In genomic region chr1:193152872-193153271, GRCm38 (mm10) we compare ENCODE assay signal across 7 mouse cellular contexts. TPM values are rescaled to one million over a fixed set of nuclear protein-coding genes. Genes with fewer than 3 reads are reported as not detected.
DNase-seq lines count a peak whose midpoint lies in the region; ATAC-seq and TF ChIP-seq lines count a peak whose summit lies in the region.

TSS of gene Irf6 (plus strand) at chr1:193153111.

- H3K4me2 ChIP-seq in forebrain, embryonic 15.5 days (replicated peaks), result peak within 1 kb of the TSS; percentile 29
- peak within 1 kb of the TSS; percentile 23 for H3K4me2 ChIP-seq in hindbrain, postnatal 0 days (ENCODE audit: low read depth, low read length)
- H3K4me2 ChIP-seq in liver, embryonic 12.5 days, result peak within 1 kb of the TSS; percentile 62

- under 1% methylated on average over 30 of the region's 30 CpGs for WGBS in forebrain, embryonic 15.5 days
- WGBS in hindbrain, postnatal 0 days, result 2% methylated on average over 30 of the region's 30 CpGs
- WGBS in liver, embryonic 12.5 days (ENCODE audit: insufficient replicate concordance), result 7% methylated on average over 30 of the region's 30 CpGs

- DNase-seq in adrenal gland, postnatal 36 days, result peak; percentile 81 to 83
- DNase-seq in hindbrain, postnatal 0 days (ENCODE audit: low spot score), result no peak
- DNase-seq in neural tube, embryonic 10.5 days (ENCODE audit: extremely low spot score, low spot score), result peak; percentile 45
- DNase-seq in thymus, postnatal 4 days, result peak; percentile 77

- no peaks in the 10 kb centered on the region for H3K36me3 ChIP-seq in forebrain, embryonic 15.5 days
- no peaks in the 10 kb centered on the region for H3K36me3 ChIP-seq in hindbrain, postnatal 0 days (ENCODE audit: insufficient read depth, low read length)
- no peaks in the 10 kb centered on the region for H3K36me3 ChIP-seq in liver, embryonic 12.5 days

- no peak within 1 kb of the TSS for H3K9ac ChIP-seq in forebrain, embryonic 15.5 days (replicated peaks)
- no peak within 1 kb of the TSS for H3K9ac ChIP-seq in hindbrain, postnatal 0 days (replicated peaks; ENCODE audit: low read length)
- 0 out of 2 replicates have a peak within 1 kb of the TSS, but pooled peaks have one; percentile 12 for H3K9ac ChIP-seq in liver, embryonic 12.5 days

- no peaks in the 10 kb centered on the region for H3K9me3 ChIP-seq in forebrain, embryonic 15.5 days
- no peaks in the 10 kb centered on the region for H3K9me3 ChIP-seq in hindbrain, postnatal 0 days (ENCODE audit: low read length)
- no peaks in the 10 kb centered on the region for H3K9me3 ChIP-seq in liver, embryonic 12.5 days (replicated peaks)

- peak; percentile 53; the same call in 1 of the 2 replicates for ATAC-seq in forebrain, embryonic 15.5 days (replicated peaks)
- ATAC-seq in hindbrain, postnatal 0 days, result peak; percentile 48; the same call in 1 of the 2 replicates
- ATAC-seq in liver, embryonic 12.5 days, result peak; percentile 83
- no peak for ATAC-seq in monocyte, adult 5-6 weeks (replicated peaks; ENCODE audit: insufficient number of reproducible peaks, low FRiP score, low TSS enrichment, poor library complexity, severe bottlenecking)

- no peak within 1 kb of the TSS for H3K27ac ChIP-seq in forebrain, embryonic 15.5 days (replicated peaks)
- H3K27ac ChIP-seq in hindbrain, postnatal 0 days, result no peak within 1 kb of the TSS
- no peak within 1 kb of the TSS for H3K27ac ChIP-seq in liver, embryonic 12.5 days

- no peak for TF ChIP-seq CTCF in hindbrain, postnatal 0 days (IDR thresholded peaks at IDR 0.05; ENCODE audit: low read depth)

- peaks cover 13% of the 10 kb centered on the region; the same call in 1 of the 2 replicates for H3K4me1 ChIP-seq in forebrain, embryonic 15.5 days
- H3K4me1 ChIP-seq in hindbrain, postnatal 0 days (ENCODE audit: insufficient read depth, low read length), result no peaks in the 10 kb centered on the region
- peaks cover 28% of the 10 kb centered on the region for H3K4me1 ChIP-seq in liver, embryonic 12.5 days

- peaks cover 27% of the 10 kb centered on the region for H3K27me3 ChIP-seq in forebrain, embryonic 15.5 days
- H3K27me3 ChIP-seq in hindbrain, postnatal 0 days (ENCODE audit: insufficient read depth, low read length), result peaks cover 23% of the 10 kb centered on the region
- peaks cover 62% of the 10 kb centered on the region for H3K27me3 ChIP-seq in liver, embryonic 12.5 days (replicated peaks)

- H3K4me3 ChIP-seq in forebrain, embryonic 15.5 days, result 0 out of 2 replicates have a peak within 1 kb of the TSS, but pooled peaks have one; percentile 7
- peak within 1 kb of the TSS; percentile 13 for H3K4me3 ChIP-seq in hindbrain, postnatal 0 days (ENCODE audit: low read length)
- peak within 1 kb of the TSS; percentile 41 for H3K4me3 ChIP-seq in liver, embryonic 12.5 days

RNA-seq across cellular contexts. Expression of gene Irf6, which starts in this region (rescaled TPM):
- under 1 TPM; 0.36 to 0.46 TPM for total RNA-seq in adrenal gland, postnatal 36 days (2021)
- polyA plus RNA-seq in forebrain, embryonic 15.5 days (2015; fragmentation: Nextera tagmentation; extraction: Ambion mirVana), result 0.52 and 0.79 TPM in 2 replicates
- total RNA-seq in hindbrain, postnatal 0 days (2014; rRNA removed), result 0.47 and 0.78 TPM in 2 replicates
- 0.44 and 0.66 TPM in 2 replicates for polyA plus RNA-seq in hindbrain, postnatal 0 days (2015; fragmentation: Nextera tagmentation; extraction: Ambion mirVana)
- 2.6 and 2.8 TPM in 2 replicates for polyA plus RNA-seq in liver, embryonic 12.5 days (2016; fragmentation: Nextera tagmentation; extraction: Ambion mirVana)
- 0.29 TPM in 1 of 3 replicates, not detected in the others for total RNA-seq in monocyte, adult 5-6 weeks (2017)

Comparison
In these comparisons a context has a peak if more than half of its experiments do, and no peak if none do; other contexts are left out.
1. Peak in DNase-seq in adrenal gland, postnatal 36 days; RNA of the gene not detected or under 1 TPM.
2. Peak in ATAC-seq, H3K4me3 ChIP-seq and H3K4me2 ChIP-seq in forebrain, embryonic 15.5 days; RNA of the gene not detected or under 1 TPM.
3. Peak in ATAC-seq, H3K4me3 ChIP-seq and H3K4me2 ChIP-seq in hindbrain, postnatal 0 days; RNA of the gene not detected or under 1 TPM.